Mouse (Mus musculus) heart, embryonic 14.5 days (tissue): ENCODE results near the gene Pygo2. TPM values are rescaled to one million over a fixed set of nuclear protein-coding genes. Genes with fewer than 3 reads are reported as not detected.

Experiments used
- ATAC-seq: fragments of 200-750 bp; cut with Nextera tagmentation; 2 replicates; pipeline ENCODE4 v1.8.0; 2017; ENCODE audit warnings: low read depth, moderate TSS enrichment; ENCODE audit not compliant: insufficient number of reproducible peaks, insufficient read depth, low FRiP score
- H3K27ac ChIP-seq, 2 experiments: fragments of 200-500 bp in 1 of 2; fragments of 300-500 bp in 1 of 2; sonication (generic) in 1 of 2; replicated peaks in 1 of 2; 2 replicates each; pipeline ENCODE4 v1.5.1; 2012 to 2014; ENCODE audit warnings: low read depth in 2 of 2, low read length in 2 of 2, control low read depth in 1 of 2, mild to moderate bottlenecking in 1 of 2, mixed read lengths in 1 of 2; ENCODE audit not compliant: control insufficient read depth in 1 of 2, insufficient read depth in 1 of 2
- H3K27me3 ChIP-seq: fragments of 300-500 bp; sonication (generic); 2 replicates; pipeline ENCODE4 v1.6.1; 2014; ENCODE audit warnings: mild to moderate bottlenecking, low read length, control low read depth; ENCODE audit not compliant: control insufficient read depth, insufficient read depth
- H3K36me3 ChIP-seq: fragments of 300-500 bp; sonication (generic); 2 replicates; pipeline ENCODE4 v1.6.1; 2014; ENCODE audit warnings: mild to moderate bottlenecking, control low read depth, low read length, mixed read lengths; ENCODE audit not compliant: control insufficient read depth, insufficient read depth
- H3K4me1 ChIP-seq, 2 experiments: fragments of 200-500 bp in 1 of 2; fragments of 300-500 bp in 1 of 2; sonication (generic) in 1 of 2; 2 replicates each; pipeline ENCODE4 v1.6.1; 2012 to 2014; ENCODE audit warnings: low read length in 2 of 2, control low read depth in 1 of 2, mixed read lengths in 1 of 2; ENCODE audit not compliant: control insufficient read depth in 2 of 2, insufficient read depth in 2 of 2
- H3K4me2 ChIP-seq: fragments of 300-500 bp; sonication (generic); 2 replicates; pipeline ENCODE4 v1.6.1; 2014; ENCODE audit warnings: mild to moderate bottlenecking, low read length
- H3K4me3 ChIP-seq, 2 experiments: fragments of 200-500 bp in 1 of 2; fragments of 300-500 bp in 1 of 2; sonication (generic) in 1 of 2; 2 replicates each; pipeline ENCODE4 v1.5.1; 2012 to 2014; ENCODE audit warnings: low read length in 2 of 2, mild to moderate bottlenecking in 2 of 2, control low read depth in 1 of 2, low read depth in 1 of 2, moderate library complexity in 1 of 2; ENCODE audit not compliant: control insufficient read depth in 1 of 2, insufficient read depth in 1 of 2
- H3K9ac ChIP-seq: fragments of 300-500 bp; sonication (generic); 2 replicates; pipeline ENCODE4 v1.6.1; 2014; ENCODE audit warnings: mild to moderate bottlenecking, low read length
- H3K9me3 ChIP-seq: fragments of 300-500 bp; sonication (generic); 2 replicates; pipeline ENCODE4 v1.6.1; 2016; ENCODE audit warnings: low read length, control low read depth; ENCODE audit not compliant: control insufficient read depth
- WGBS: fragments of 180-500 bp; shearing (Covaris S2); extraction: QIAGEN DNeasy Blood & Tissue Kit; methylation state at CpG from one replicate; pipeline ENCODE4 v1.1.7; 2014; 5-methylcytosine and 5-hydroxymethylcytosine counted together
- polyA plus RNA-seq: library from polyadenylated mRNA; unstranded; fragments of >200 nt; fragmentation: Nextera tagmentation; extraction: Ambion mirVana; gene quantifications from 2 replicates; pipeline ENCODE4 v1.2.1, GENCODE M21; 2014

Pygo2 gene
- polyA plus RNA-seq, 1 experiment from 2014 or later = 27.8 TPM

GRCm38 (mm10) chr3:89435041-89435440 lies 5.0 kb downstream of the Pygo2 start:
- no peak for ATAC-seq

GRCm38 (mm10) chr3:89436176-89437113 lies 6.4 kb downstream of the Pygo2 start, which contains the start of gene Pbxip1:
Gene Pbxip1, plus strand, starts transcription at chr3:89436706.
- WGBS = 3% methylated on average over 16 of the region's 16 CpGs
- Histone ChIP-seq H3K4me1 (peaks cover 9 to 20% of the 10 kb centered on the region in 2 experiments), H3K4me2 (peak within 1 kb of the TSS; percentile 72), H3K9me3 (no peaks in the 10 kb centered on the region), H3K27me3 (no peaks in the 10 kb centered on the region), H3K4me3 (peak within 1 kb of the TSS; percentile 54 to 75), H3K36me3 (peaks cover 43% of the 10 kb centered on the region), H3K9ac (peak within 1 kb of the TSS; percentile 75), H3K27ac (peak within 1 kb of the TSS; percentile 70 to 74)
- peak; percentile 83 for ATAC-seq

More at GRCm38 (mm10) chr3:89435041-89435440, 5.0 kb downstream of the Pygo2 start:
- Histone ChIP-seq H3K27me3 (no peaks in the 10 kb centered on the region), H3K27ac (no peak overlapping the region), H3K4me1 (peaks cover 15 to 28% of the 10 kb centered on the region in 2 experiments), H3K36me3 (peaks cover 36% of the 10 kb centered on the region), H3K9ac (no peak overlapping the region), H3K4me3 (no peak overlapping the region), H3K9me3 (no peaks in the 10 kb centered on the region), H3K4me2 (no peak overlapping the region)
- WGBS = 83% methylated on average over 7 of the region's 7 CpGs

- H3K36me3 ChIP-seq = peaks cover 44% of the 10 kb centered on the region
- peak overlapping the region; percentile 54 to 75 for H3K4me3 ChIP-seq
- peak overlapping the region; percentile 70 to 74 for H3K27ac ChIP-seq
- H3K4me1 ChIP-seq = peaks cover 8 to 16% of the 10 kb centered on the region in 2 experiments
- H3K9ac ChIP-seq = peak overlapping the region; percentile 75
- no peaks in the 10 kb centered on the region for H3K27me3 ChIP-seq
- ATAC-seq = no peak
- 27% methylated on average over 5 of the region's 5 CpGs for WGBS
- H3K4me2 ChIP-seq = peak overlapping the region; percentile 72
- no peaks in the 10 kb centered on the region for H3K9me3 ChIP-seq
Observed at GRCm38 (mm10) chr3:89437269-89437668, 7.3 kb downstream of the Pygo2 start.

GRCm38 (mm10) chr3:89440691-89441090 lies 10.7 kb downstream of the Pygo2 start:
- WGBS = 87% methylated on average over 2 of the region's 2 CpGs
- peaks cover 48% of the 10 kb centered on the region for H3K36me3 ChIP-seq
- ATAC-seq = no peak

GRCm38 (mm10) chr3:89448720-89449537 lies 18.9 kb downstream of the Pygo2 start:
- Histone ChIP-seq H3K4me3 (no peak overlapping the region), H3K4me2 (peak overlapping the region; percentile 38), H3K9me3 (no peaks in the 10 kb centered on the region), H3K9ac (peak overlapping the region; percentile 62), H3K36me3 (peaks cover 42% of the 10 kb centered on the region), H3K27me3 (no peaks in the 10 kb centered on the region), H3K27ac (peak overlapping the region; percentile 90 to 91), H3K4me1 (peaks cover 27 to 29% of the 10 kb centered on the region in 2 experiments)
- peak; percentile 59 for ATAC-seq
- WGBS = 32% methylated on average over 13 of the region's 13 CpGs

More at GRCm38 (mm10) chr3:89440691-89441090, 10.7 kb downstream of the Pygo2 start:
- H3K4me3 ChIP-seq = no peak overlapping the region
- H3K27ac ChIP-seq = no peak overlapping the region
- no peak overlapping the region for H3K9ac ChIP-seq
- no peaks in the 10 kb centered on the region for H3K9me3 ChIP-seq
- H3K27me3 ChIP-seq = no peaks in the 10 kb centered on the region
- peaks cover 8 to 16% of the 10 kb centered on the region in 2 experiments for H3K4me1 ChIP-seq
- H3K4me2 ChIP-seq = no peak overlapping the region

GRCm38 (mm10) chr3:89449541-89449940 lies 19.5 kb downstream of the Pygo2 start:
- peak overlapping the region; percentile 89 to 91 for H3K27ac ChIP-seq
- H3K36me3 ChIP-seq = peaks cover 37% of the 10 kb centered on the region
- peaks cover 27 to 29% of the 10 kb centered on the region in 2 experiments for H3K4me1 ChIP-seq
- no peaks in the 10 kb centered on the region for H3K9me3 ChIP-seq
- H3K27me3 ChIP-seq = no peaks in the 10 kb centered on the region
- ATAC-seq = no peak
- H3K4me3 ChIP-seq = no peak overlapping the region
- peak overlapping the region; percentile 62 for H3K9ac ChIP-seq
- WGBS = 31% methylated on average over 7 of the region's 7 CpGs
- H3K4me2 ChIP-seq = peak overlapping the region; percentile 38

- Histone ChIP-seq H3K36me3 (peaks cover 13% of the 10 kb centered on the region), H3K27ac (no peak overlapping the region), H3K4me3 (no peak overlapping the region), H3K4me1 (peaks cover 29 to 31% of the 10 kb centered on the region in 2 experiments), H3K4me2 (no peak overlapping the region), H3K9me3 (no peaks in the 10 kb centered on the region), H3K9ac (no peak overlapping the region), H3K27me3 (no peaks in the 10 kb centered on the region)
- WGBS = 78% methylated on average over 1 of the region's 1 CpGs
- no peak for ATAC-seq
Observed at GRCm38 (mm10) chr3:89451916-89452315, 21.9 kb downstream of the Pygo2 start.
